Mouse (Mus musculus): ENCODE results near the gene Fgf8. TPM values are rescaled to one million over a fixed set of nuclear protein-coding genes. Genes with fewer than 3 reads are reported as not detected.

Gene Fgf8
- polyA plus RNA-seq, 1 experiment: 0.26 TPM

DNA sequence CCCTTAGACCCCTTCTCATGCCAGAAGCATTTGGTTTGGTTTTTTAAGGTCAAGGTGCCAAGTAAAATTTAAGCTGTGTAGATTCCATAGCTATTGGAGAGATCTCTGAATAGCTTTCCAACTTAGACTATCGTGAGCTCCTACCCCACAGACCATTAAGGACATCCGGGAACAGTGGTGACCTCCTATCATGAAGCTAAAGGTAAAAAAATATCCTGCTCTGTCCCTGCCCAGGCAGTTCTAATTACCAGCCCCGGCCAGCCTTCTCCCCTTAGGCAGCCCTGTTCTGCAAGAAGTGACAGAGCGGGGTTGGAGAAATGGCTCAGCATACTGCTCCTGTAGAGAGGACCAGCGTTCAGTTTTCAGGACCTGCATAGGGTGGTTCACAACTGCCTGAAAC lies 4.2 kb downstream of the Fgf8 start:
- Histone ChIP-seq H3K27ac (ENCODE audit: control insufficient read depth, insufficient read depth, low read length) (no peak overlapping the region), H3K27me3 (ENCODE audit: control insufficient read depth, insufficient read depth, low read length) (peaks cover 18% of the 10 kb centered on the region), H3K4me1 (replicated peaks; ENCODE audit: control insufficient read depth, insufficient read depth, low read length) (peaks cover 26% of the 10 kb centered on the region), H3K4me3 (ENCODE audit: control insufficient read depth, insufficient read depth, low read length) (no peak overlapping the region), H3K36me3 (ENCODE audit: control insufficient read depth, insufficient read depth, low read length) (no peaks in the 10 kb centered on the region)
- DNase-seq: no peak
- TF ChIP-seq CTCF (IDR thresholded peaks at IDR 0.05; ENCODE audit: borderline replicate concordance, control insufficient read depth, extremely low read depth, insufficient read depth, low read length, poor library complexity): no peak
- TF ChIP-seq POLR2A (IDR thresholded peaks at IDR 0.05; ENCODE audit: control insufficient read depth, extremely low read depth, insufficient read depth, low read length, poor library complexity): no peak
- 93% methylated on average over 5 of the region's 5 CpGs for WGBS

GRCm38 (mm10) chr19:45737846-45738484 lies 4.8 kb downstream of the Fgf8 start:
- Histone ChIP-seq H3K4me3 (ENCODE audit: control insufficient read depth, insufficient read depth, low read length) (no peak overlapping the region), H3K27me3 (ENCODE audit: control insufficient read depth, insufficient read depth, low read length) (peaks cover 13% of the 10 kb centered on the region), H3K36me3 (ENCODE audit: control insufficient read depth, insufficient read depth, low read length) (no peaks in the 10 kb centered on the region), H3K4me1 (replicated peaks; ENCODE audit: control insufficient read depth, insufficient read depth, low read length) (peaks cover 31% of the 10 kb centered on the region), H3K27ac (ENCODE audit: control insufficient read depth, insufficient read depth, low read length) (no peak overlapping the region)
- TF ChIP-seq POLR2A (IDR thresholded peaks at IDR 0.05; ENCODE audit: control insufficient read depth, extremely low read depth, insufficient read depth, low read length, poor library complexity) (no peak), CTCF (IDR thresholded peaks at IDR 0.05; ENCODE audit: borderline replicate concordance, control insufficient read depth, extremely low read depth, insufficient read depth, low read length, poor library complexity) (no peak)
- no peak for DNase-seq
- 95% methylated on average over 10 of the region's 10 CpGs for WGBS

GRCm38 (mm10) chr19:45737208-45737845 lies 5.4 kb downstream of the Fgf8 start:
- Histone ChIP-seq H3K27me3 (ENCODE audit: control insufficient read depth, insufficient read depth, low read length) (peaks cover 9% of the 10 kb centered on the region), H3K36me3 (ENCODE audit: control insufficient read depth, insufficient read depth, low read length) (no peaks in the 10 kb centered on the region), H3K4me3 (ENCODE audit: control insufficient read depth, insufficient read depth, low read length) (0 out of 2 replicates have a peak overlapping the region, but pooled peaks have one; percentile 0), H3K4me1 (replicated peaks; ENCODE audit: control insufficient read depth, insufficient read depth, low read length) (peaks cover 28% of the 10 kb centered on the region), H3K27ac (ENCODE audit: control insufficient read depth, insufficient read depth, low read length) (no peak overlapping the region)
- TF ChIP-seq POLR2A (IDR thresholded peaks at IDR 0.05; ENCODE audit: control insufficient read depth, extremely low read depth, insufficient read depth, low read length, poor library complexity): no peak
- TF ChIP-seq CTCF (IDR thresholded peaks at IDR 0.05; ENCODE audit: borderline replicate concordance, control insufficient read depth, extremely low read depth, insufficient read depth, low read length, poor library complexity): no peak
- WGBS: 27% methylated on average over 23 of the region's 23 CpGs
- DNase-seq: no peak

DNA sequence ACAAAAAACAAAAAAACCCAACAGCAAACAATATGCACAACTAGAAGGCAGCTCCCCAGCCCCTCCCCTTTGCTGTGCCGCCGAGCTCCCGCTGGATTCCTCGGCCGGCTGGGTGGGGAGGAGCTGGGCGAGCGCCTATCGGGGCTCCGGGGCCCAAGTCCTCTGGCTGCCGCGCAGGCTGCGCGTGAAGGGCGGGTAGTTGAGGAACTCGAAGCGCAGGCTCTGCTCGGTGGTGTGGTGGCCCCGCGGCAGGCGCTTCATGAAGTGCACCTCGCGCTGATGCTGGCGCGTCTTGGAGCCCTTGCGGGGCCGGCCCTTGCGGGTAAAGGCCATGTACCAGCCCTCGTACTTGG lies 5.9 kb downstream of the Fgf8 start:
- DNase-seq: peak; percentile 52
- Histone ChIP-seq H3K27me3 (ENCODE audit: control insufficient read depth, insufficient read depth, low read length) (peaks cover 5% of the 10 kb centered on the region), H3K36me3 (ENCODE audit: control insufficient read depth, insufficient read depth, low read length) (no peaks in the 10 kb centered on the region), H3K4me3 (ENCODE audit: control insufficient read depth, insufficient read depth, low read length) (0 out of 2 replicates have a peak overlapping the region, but pooled peaks have one; percentile 0), H3K4me1 (replicated peaks; ENCODE audit: control insufficient read depth, insufficient read depth, low read length) (peaks cover 26% of the 10 kb centered on the region), H3K27ac (ENCODE audit: control insufficient read depth, insufficient read depth, low read length) (no peak overlapping the region)
- under 1% methylated on average over 28 of the region's 28 CpGs for WGBS
- TF ChIP-seq POLR2A (IDR thresholded peaks at IDR 0.05; ENCODE audit: control insufficient read depth, extremely low read depth, insufficient read depth, low read length, poor library complexity) (no peak), CTCF (IDR thresholded peaks at IDR 0.05; ENCODE audit: borderline replicate concordance, control insufficient read depth, extremely low read depth, insufficient read depth, low read length, poor library complexity) (no peak)

DNA sequence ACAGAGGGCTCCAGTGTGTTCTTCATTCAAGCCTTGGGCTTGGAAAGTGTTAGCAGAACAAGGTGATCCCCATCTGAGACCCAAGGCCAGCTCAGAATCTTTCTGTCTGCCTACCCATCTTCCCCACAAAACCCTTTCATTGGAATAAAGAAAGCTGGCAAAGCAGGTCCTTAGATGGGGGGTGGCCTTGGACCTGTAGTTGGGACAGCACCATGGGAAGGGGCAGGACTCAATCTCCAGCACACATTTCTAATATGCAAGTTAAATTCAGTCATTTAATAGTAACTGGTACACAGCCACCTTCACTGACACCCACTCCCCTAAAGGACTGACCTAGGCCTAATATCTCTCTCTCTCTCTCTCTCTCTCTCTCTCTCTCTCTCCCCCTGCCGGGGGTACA lies 6.5 kb downstream of the Fgf8 start:
- Histone ChIP-seq H3K4me1 (replicated peaks; ENCODE audit: control insufficient read depth, insufficient read depth, low read length) (peaks cover 26% of the 10 kb centered on the region), H3K36me3 (ENCODE audit: control insufficient read depth, insufficient read depth, low read length) (no peaks in the 10 kb centered on the region), H3K27me3 (ENCODE audit: control insufficient read depth, insufficient read depth, low read length) (peaks cover 3% of the 10 kb centered on the region), H3K4me3 (ENCODE audit: control insufficient read depth, insufficient read depth, low read length) (no peak overlapping the region), H3K27ac (ENCODE audit: control insufficient read depth, insufficient read depth, low read length) (no peak overlapping the region)
- no peak for TF ChIP-seq POLR2A (IDR thresholded peaks at IDR 0.05; ENCODE audit: control insufficient read depth, extremely low read depth, insufficient read depth, low read length, poor library complexity)
- no peak for TF ChIP-seq CTCF (IDR thresholded peaks at IDR 0.05; ENCODE audit: borderline replicate concordance, control insufficient read depth, extremely low read depth, insufficient read depth, low read length, poor library complexity)
- DNase-seq: no peak
- 70% methylated on average over 1 of the region's 1 CpGs for WGBS

- 95% methylated on average over 7 of the region's 7 CpGs for WGBS
- no peak overlapping the region for H3K4me3 ChIP-seq (ENCODE audit: control insufficient read depth, insufficient read depth, low read length)
- H3K4me1 ChIP-seq (replicated peaks; ENCODE audit: control insufficient read depth, insufficient read depth, low read length): peaks cover 26% of the 10 kb centered on the region
- no peak for DNase-seq
- TF ChIP-seq POLR2A (IDR thresholded peaks at IDR 0.05; ENCODE audit: control insufficient read depth, extremely low read depth, insufficient read depth, low read length, poor library complexity): no peak
- TF ChIP-seq CTCF (IDR thresholded peaks at IDR 0.05; ENCODE audit: borderline replicate concordance, control insufficient read depth, extremely low read depth, insufficient read depth, low read length, poor library complexity): no peak
- H3K36me3 ChIP-seq (ENCODE audit: control insufficient read depth, insufficient read depth, low read length): no peaks in the 10 kb centered on the region
- H3K27ac ChIP-seq (ENCODE audit: control insufficient read depth, insufficient read depth, low read length): no peak overlapping the region
- H3K27me3 ChIP-seq (ENCODE audit: control insufficient read depth, insufficient read depth, low read length): no peaks in the 10 kb centered on the region; the same call in 1 of the 2 replicates
Observed at GRCm38 (mm10) chr19:45734762-45735161, 8.0 kb downstream of the Fgf8 start.

Measured in thymus, adult 2 months (tissue).